Mouse (Mus musculus) megakaryocyte, embryonic 14.5 days (primary cell): ENCODE measurements at regions not wholly inside any gene's neighbourhood (a gene's known extent, or its start where the extent isn't known, plus 50 kb on each side); places are given as distances from the start of the nearest gene placed in this dataset.

Experiments used
- FLI1 ChIP-seq: IDR thresholded peaks from 2 replicates; pipeline ENCODE4 v1.6.1; 2012; ENCODE audit warnings: low read length, inconsistent platforms, mixed read lengths
- GATA1 ChIP-seq: IDR thresholded peaks from 3 replicates; pipeline ENCODE4 v1.6.1; 2012; ENCODE audit warnings: mixed read lengths, low read length, inconsistent platforms, borderline replicate concordance

DNA sequence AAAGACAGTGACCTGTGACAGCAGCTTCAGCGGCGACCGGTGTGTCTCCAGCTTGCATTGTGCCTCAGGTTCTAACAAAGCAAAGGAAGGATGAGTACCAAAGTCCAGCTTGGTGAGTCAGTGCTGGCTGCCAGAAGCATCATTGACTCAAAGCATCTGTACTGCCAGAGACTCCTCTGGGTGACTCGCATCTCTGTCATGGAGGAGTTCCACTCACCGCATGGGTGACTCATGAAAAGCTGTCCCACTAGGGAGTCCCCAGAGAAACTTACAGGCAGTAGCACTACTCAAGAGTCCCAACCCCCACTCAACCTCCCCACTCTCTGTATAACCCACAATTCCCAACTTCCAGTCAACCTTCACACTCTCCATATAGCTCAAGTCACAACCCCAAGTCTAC lies 166.2 kb downstream of the Tpra1 start:
- no peak for TF ChIP-seq GATA1
- TF ChIP-seq FLI1: no peak
